Mouse (Mus musculus) skeletal muscle tissue, adult 2 months (tissue): ENCODE measurements around the gene Tspan14.

ENCODE experiments used
- DNase-seq: peaks from one replicate; pipeline ENCODE4 v3.0.0-alpha.2; 2012; ENCODE audit warnings: low read depth, low spot score

The Tspan14 gene

DNA sequence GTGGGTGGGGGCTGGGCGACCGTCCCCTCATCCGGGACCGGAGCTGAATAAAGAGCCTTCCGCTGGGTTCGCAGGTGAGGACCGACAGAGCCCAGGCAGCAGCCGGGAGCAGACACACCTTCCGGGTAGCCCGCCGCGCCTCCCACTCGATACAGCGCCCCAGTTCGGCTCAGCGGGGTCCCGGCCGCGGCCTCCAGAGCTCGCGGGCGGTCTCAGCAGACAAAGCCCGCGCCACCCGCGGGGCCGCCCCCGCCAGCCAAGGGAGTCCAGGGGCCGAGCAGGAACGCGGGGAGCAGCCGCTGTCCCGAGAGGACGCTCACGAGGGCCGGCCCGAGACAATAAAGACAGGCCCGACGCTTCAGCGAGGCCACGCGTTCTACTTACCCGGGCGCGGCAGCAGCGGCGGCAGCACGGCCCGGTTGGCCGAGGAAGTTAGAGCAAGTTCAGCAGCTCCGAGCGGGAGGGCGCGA, at the start of gene Tspan14:
Gene Tspan14, minus strand, starts transcription at position 416 of the 470 bp plus-strand sequence.
- DNase-seq, result no peak

- DNase-seq, result no peak
Observed at GRCm38 (mm10) chr14:41014701-41015240, 48.2 kb upstream of the Tspan14 start.

GRCm38 (mm10) chr14:41013630-41014613, 47.3 kb upstream of the Tspan14 start, which contains the start of gene Fam213a:
Fam213a (minus strand) TSS chr14:41013788.
- peak; percentile 86 for DNase-seq

DNA sequence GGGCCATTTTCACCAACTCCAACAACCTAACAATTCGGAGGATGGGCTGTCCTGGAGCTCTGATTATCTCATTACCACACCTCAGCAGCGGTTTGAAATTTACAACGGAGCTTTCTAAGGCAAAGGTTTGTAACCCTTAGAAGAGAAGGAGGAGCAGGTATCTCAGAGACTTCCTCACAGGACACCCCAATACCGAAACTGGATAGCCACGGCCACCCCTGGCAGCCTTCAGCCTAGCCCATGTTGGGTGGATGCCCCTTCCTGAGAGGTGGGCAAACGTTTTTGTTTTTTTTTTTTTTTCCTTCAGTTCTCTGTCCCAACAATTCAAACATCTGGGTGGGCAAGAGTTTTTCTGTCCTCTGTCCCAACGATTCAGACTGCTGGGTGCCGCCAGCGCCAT, 46.5 kb upstream of the Tspan14 start:
- no peak for DNase-seq

DNA sequence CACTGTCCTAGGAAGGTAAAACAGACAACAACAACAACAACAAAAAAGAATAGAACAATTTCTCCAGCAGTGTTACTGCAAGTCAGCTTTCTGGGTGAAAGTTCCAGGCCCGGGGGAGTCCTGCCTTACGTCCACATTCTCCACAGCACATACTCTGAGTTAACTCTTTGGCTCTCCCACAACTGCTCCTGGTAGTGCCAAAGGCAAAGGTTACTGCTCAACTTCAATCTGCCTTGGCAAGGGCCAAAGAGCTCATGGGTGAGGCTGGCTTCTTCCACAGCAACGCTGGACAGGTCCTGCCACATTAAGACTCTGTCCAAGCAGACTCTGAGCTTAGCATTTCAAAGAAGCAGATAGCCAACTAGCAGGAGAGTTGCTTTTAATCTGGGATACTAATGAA, 45.3 kb upstream of the Tspan14 start:
- DNase-seq, result peak; percentile 16

DNA sequence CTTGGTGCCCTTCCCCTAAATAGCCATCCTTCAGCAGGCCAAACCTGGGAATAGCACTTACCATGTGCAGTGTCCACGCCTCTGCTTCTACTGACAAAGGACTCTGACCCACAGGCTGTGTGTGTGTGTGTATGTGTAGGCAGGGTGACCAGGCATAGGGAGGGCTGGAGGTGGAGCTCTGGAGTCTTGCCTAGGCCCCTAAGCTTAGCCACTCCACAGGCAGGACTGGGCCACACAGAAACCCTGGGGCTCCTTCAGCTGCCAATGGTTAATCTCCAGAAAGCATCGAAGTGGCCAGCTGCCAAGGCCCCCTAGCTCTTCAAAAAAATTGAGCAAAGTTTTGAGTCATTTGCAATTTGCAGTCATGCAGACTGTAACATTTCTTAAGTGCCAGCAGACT, 41.5 kb upstream of the Tspan14 start:
- no peak for DNase-seq

- DNase-seq, result no peak
Observed at GRCm38 (mm10) chr14:41007641-41008040, 41.0 kb upstream of the Tspan14 start.

DNA sequence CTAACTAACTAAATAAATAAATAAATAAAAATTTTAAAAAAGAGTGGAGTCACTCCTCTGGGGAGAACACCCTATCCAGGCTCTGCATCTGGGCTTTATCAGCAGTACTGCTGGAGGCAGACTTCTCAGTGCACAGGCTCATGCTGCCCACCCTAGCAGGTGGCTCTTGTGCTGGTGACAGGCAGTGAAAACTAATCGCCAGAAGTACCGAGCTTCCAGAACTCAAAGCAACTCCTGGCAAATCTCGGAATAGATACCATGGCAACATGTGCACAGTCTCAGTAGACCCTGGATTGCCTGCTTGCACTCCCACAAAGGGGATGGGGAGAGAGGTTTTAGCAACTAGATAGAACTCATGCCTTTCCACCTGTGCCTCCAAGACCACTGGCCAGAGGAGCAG, 40.3 kb upstream of the Tspan14 start:
- no peak for DNase-seq

DNA sequence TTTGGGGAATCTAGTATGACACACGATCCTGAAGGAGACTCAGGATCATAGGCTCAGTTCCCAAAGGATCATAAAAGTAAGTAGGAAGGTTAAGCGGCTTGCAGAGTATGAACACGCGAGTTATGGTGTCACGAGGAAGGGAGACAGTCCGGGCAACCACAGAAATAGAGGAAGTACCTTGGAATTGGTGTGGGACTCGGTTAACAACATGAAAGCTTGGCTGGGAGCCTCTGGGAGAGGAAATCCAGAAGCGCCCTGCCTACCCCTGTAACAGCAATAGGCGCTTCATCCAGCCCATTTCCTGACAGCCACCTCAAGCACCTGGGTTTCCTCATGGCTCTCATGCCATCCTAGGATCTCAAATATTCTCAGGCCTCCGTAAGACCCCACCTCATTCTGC, 39.7 kb upstream of the Tspan14 start:
- DNase-seq, result no peak

DNA sequence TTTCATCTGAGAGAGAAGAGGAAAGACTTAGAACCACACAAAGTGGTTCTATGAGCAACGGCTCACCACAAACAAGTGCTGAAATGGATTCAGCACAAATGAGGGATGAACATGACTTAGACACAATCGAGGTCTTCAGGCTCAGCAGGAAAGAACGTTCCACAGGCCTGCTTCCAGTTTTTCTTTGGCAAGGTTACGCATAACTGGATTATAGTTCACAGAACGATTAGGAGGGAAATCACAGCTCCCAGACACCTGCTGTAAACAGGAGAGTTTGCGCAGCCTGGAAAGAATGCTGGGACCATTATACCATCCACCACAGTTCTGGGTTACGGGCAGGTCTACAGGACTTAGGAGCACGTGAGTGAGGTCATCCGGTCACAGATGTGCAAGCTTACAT, 39.1 kb upstream of the Tspan14 start:
- no peak for DNase-seq

- DNase-seq, result peak; percentile 15
Observed at GRCm38 (mm10) chr14:41004201-41005141, 37.9 kb upstream of the Tspan14 start.

- DNase-seq, result no peak
Observed at GRCm38 (mm10) chr14:41001576-41001975, 35.0 kb upstream of the Tspan14 start.

DNA sequence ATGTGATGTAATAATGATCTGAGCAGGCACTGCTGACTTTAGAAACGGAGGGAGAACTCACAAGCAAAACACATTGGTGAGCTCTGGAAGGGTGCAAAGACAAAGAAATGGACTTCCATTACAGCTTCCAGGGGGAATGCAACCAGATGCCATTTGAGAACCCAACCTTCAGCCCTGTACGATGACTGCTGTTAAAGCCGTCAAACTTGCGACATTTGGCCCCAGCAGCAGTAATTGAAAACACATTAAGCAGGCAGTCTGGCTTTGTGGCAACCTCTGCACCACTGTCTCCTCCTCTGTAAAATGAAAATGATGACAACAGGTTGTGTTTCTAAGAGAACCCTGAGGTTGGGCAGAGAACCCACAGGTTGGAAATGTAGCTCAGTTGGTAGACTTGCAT, 34.2 kb upstream of the Tspan14 start:
- DNase-seq, result no peak

GRCm38 (mm10) chr14:40999904-41000645, 33.5 kb upstream of the Tspan14 start:
- no peak for DNase-seq

GRCm38 (mm10) chr14:40996171-40996570, 29.6 kb upstream of the Tspan14 start:
- DNase-seq, result no peak

DNA sequence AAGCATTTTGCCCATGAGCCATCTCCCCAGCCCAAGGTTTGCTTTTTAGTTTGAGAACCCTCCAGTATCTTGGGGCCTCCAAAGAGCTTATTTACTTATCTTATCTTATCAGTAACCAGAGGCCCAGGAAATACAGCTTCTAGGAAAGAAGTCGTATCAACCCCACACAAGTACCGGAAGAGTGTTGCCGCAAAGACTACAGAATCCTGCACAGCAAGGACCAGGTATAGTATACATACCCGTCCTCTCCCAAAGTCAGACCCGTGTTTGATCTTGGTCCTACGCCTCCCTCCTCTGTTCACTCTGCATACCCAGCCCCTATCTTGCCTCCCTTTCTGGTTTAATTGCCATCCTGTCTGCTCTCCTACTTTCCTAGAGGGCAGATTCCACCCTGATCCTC, 25.9 kb upstream of the Tspan14 start:
- no peak for DNase-seq

- no peak for DNase-seq
Observed at GRCm38 (mm10) chr14:40988780-40989179, 22.2 kb upstream of the Tspan14 start.

DNA sequence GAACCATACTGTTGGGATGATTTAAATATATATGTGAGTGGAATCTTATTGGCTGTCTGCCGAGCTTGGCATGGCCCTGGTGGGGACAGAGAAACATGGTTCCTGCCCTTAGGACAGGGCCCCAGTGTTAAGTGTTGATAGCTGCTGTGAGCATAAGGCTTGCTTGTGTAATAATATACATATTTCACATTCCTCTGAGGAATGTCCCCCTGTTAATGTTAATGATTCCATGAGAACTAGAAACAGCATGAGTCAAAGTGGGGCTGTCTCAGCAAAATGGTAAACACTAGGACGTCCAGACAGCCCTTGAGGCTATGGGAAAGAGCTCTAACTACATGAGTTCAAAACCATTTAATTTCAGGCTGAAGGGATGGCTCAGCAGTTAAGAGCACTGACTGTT, 20.6 kb upstream of the Tspan14 start:
- no peak for DNase-seq

- DNase-seq, result no peak
Observed at GRCm38 (mm10) chr14:40985635-40986034, 19.0 kb upstream of the Tspan14 start.

- no peak for DNase-seq
Observed at GRCm38 (mm10) chr14:40979723-40980122, 13.1 kb upstream of the Tspan14 start.

- DNase-seq, result no peak
Observed at GRCm38 (mm10) chr14:40979002-40979401, 12.4 kb upstream of the Tspan14 start.
